Mouse (Mus musculus) embryonic facial prominence, embryonic 11.5 days (tissue): ENCODE results near the gene Rhoj. TPM values are rescaled to one million over a fixed set of nuclear protein-coding genes. Genes with fewer than 3 reads are reported as not detected.

ENCODE experiments used
- ATAC-seq: fragments of 200-750 bp; cut with Nextera tagmentation; replicated peaks from 2 replicates; pipeline ENCODE4 v1.8.0; 2017; ENCODE audit warnings: low read depth; ENCODE audit not compliant: insufficient number of reproducible peaks, low FRiP score, low TSS enrichment
- DNase-seq: peaks from one replicate; pipeline ENCODE4 v3.0.0-alpha.2; 2015; ENCODE audit warnings: low spot score
- H3K27ac ChIP-seq: fragments of 300-500 bp; sonication (generic); replicated peaks from 2 replicates; pipeline ENCODE4 v1.5.1; 2014; ENCODE audit warnings: mild to moderate bottlenecking, low read depth, low read length, control low read depth
- H3K27me3 ChIP-seq: fragments of 300-500 bp; sonication (generic); 2 replicates; pipeline ENCODE4 v1.6.1; 2014; ENCODE audit warnings: mild to moderate bottlenecking, low read length, moderate library complexity, mixed read lengths; ENCODE audit not compliant: control insufficient read depth, insufficient read depth
- H3K36me3 ChIP-seq: fragments of 300-500 bp; sonication (generic); replicated peaks from 2 replicates; pipeline ENCODE4 v1.6.1; 2014; ENCODE audit warnings: low read depth, mild to moderate bottlenecking, low read length, moderate library complexity, mixed read lengths; ENCODE audit not compliant: control insufficient read depth, insufficient read depth
- H3K4me1 ChIP-seq: fragments of 300-500 bp; sonication (generic); 2 replicates; pipeline ENCODE4 v1.6.1; 2014; ENCODE audit warnings: low read length, mixed read lengths; ENCODE audit not compliant: control insufficient read depth, insufficient read depth
- H3K4me2 ChIP-seq: fragments of 300-500 bp; sonication (generic); 2 replicates; pipeline ENCODE4 v1.6.1; 2014; ENCODE audit warnings: low read depth, mild to moderate bottlenecking, control low read depth, low read length, moderate library complexity
- H3K4me3 ChIP-seq: fragments of 300-500 bp; sonication (generic); 2 replicates; pipeline ENCODE4 v1.5.1; 2014; ENCODE audit warnings: low read depth, low read length, control low read depth
- H3K9ac ChIP-seq: fragments of 300-500 bp; sonication (generic); replicated peaks from 2 replicates; pipeline ENCODE4 v1.6.1; 2014; ENCODE audit warnings: mild to moderate bottlenecking, control low read depth, low read length
- H3K9me3 ChIP-seq: fragments of 300-500 bp; sonication (generic); replicated peaks from 2 replicates; pipeline ENCODE4 v1.6.1; 2016; ENCODE audit warnings: mild to moderate bottlenecking, low read length, inconsistent platforms, mixed read lengths; ENCODE audit not compliant: control insufficient read depth
- WGBS: fragments of 180-500 bp; shearing (Covaris S2); extraction: QIAGEN DNeasy Blood & Tissue Kit; methylation state at CpG from one replicate; pipeline ENCODE4 v1.1.7; 2014; 5-methylcytosine and 5-hydroxymethylcytosine counted together
- polyA plus RNA-seq: library from polyadenylated mRNA; unstranded; fragments of >200 nt; fragmentation: Nextera tagmentation; extraction: Ambion mirVana; gene quantifications from 2 replicates; pipeline ENCODE4 v1.2.1, GENCODE M21; 2014

The Rhoj gene
- polyA plus RNA-seq, 1 experiment from 2014 or later = 36.3 TPM

- Histone ChIP-seq H3K4me1 (no peaks in the 10 kb centered on the region), H3K9ac (no peak overlapping the region), H3K27ac (no peak overlapping the region), H3K4me2 (no peak overlapping the region), H3K9me3 (no peaks in the 10 kb centered on the region), H3K36me3 (no peaks in the 10 kb centered on the region), H3K4me3 (no peak overlapping the region), H3K27me3 (no peaks in the 10 kb centered on the region)
- whole genome bisulfite sequencing = 85% methylated on average over 5 of the region's 5 CpGs
- DNase-seq (no peak), ATAC-seq (no peak)
Measured at GRCm38 (mm10) chr12:75350750-75351149, 42.6 kb downstream of the Rhoj start.

DNA sequence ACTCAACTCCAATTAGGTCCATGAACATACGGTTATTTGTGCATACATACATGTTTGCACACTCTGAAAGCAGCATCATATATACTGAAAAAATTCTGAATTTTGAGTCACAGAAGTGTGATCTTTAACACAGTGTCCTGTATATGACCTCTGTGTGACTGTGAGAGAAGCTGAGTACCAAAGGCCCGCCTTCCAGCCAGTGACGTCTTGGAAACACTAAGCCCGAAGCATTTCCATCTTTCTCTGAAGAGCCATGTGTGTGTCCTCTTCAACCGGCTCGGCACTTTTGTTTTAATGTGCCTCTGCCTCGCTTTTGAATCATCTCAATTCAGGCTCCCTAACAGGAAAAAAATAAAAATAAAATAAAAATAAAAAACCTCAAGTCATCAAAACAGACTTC, 43.7 kb downstream of the Rhoj start:
- DNase-seq (no peak), ATAC-seq (no peak)
- Histone ChIP-seq H3K9ac (no peak overlapping the region), H3K27me3 (no peaks in the 10 kb centered on the region), H3K36me3 (no peaks in the 10 kb centered on the region), H3K4me3 (no peak overlapping the region), H3K4me2 (no peak overlapping the region), H3K4me1 (no peaks in the 10 kb centered on the region), H3K27ac (no peak overlapping the region), H3K9me3 (no peaks in the 10 kb centered on the region)
- WGBS = 74% methylated on average over 7 of the region's 7 CpGs

GRCm38 (mm10) chr12:75352410-75352809, 44.3 kb downstream of the Rhoj start:
- Histone ChIP-seq H3K36me3 (no peaks in the 10 kb centered on the region), H3K27me3 (no peaks in the 10 kb centered on the region), H3K9me3 (no peaks in the 10 kb centered on the region), H3K4me3 (no peak overlapping the region), H3K4me2 (no peak overlapping the region), H3K27ac (no peak overlapping the region), H3K4me1 (no peaks in the 10 kb centered on the region), H3K9ac (no peak overlapping the region)
- DNase-seq (no peak), ATAC-seq (no peak)
- 67% methylated on average over 6 of the region's 6 CpGs for WGBS

DNA sequence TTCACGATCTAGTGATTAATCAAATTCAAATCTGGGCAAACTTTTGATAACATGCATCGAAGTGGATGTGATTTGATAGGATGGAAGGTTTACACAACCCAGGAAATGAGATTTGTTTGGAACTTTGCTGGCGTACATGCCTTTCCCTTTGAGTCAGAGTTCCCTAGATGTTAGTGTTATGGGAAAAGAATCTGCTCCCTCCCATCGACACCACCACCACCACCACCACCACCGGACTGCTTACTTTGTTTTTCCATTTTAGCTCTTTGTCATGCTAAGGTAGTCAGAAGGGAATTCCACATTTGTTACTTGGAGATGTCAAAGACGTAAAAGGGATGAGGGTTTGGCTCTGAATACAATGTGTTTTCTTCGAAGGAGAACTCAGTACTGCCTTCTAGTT, 46.2 kb downstream of the Rhoj start:
- Histone ChIP-seq H3K9ac (no peak overlapping the region), H3K36me3 (no peaks in the 10 kb centered on the region), H3K9me3 (no peaks in the 10 kb centered on the region), H3K4me2 (no peak overlapping the region), H3K4me3 (no peak overlapping the region), H3K27ac (no peak overlapping the region), H3K4me1 (no peaks in the 10 kb centered on the region), H3K27me3 (no peaks in the 10 kb centered on the region)
- 85% methylated on average over 7 of the region's 7 CpGs for WGBS
- DNase-seq (no peak), ATAC-seq (no peak)

GRCm38 (mm10) chr12:75357781-75358180, 49.7 kb downstream of the Rhoj start:
- no peaks in the 10 kb centered on the region for H3K36me3 ChIP-seq
- no peak overlapping the region for H3K4me2 ChIP-seq
- ATAC-seq (no peak), DNase-seq (no peak)
- no peak overlapping the region for H3K9ac ChIP-seq
- no peak overlapping the region for H3K4me3 ChIP-seq
- H3K4me1 ChIP-seq = no peaks in the 10 kb centered on the region
- no peaks in the 10 kb centered on the region for H3K9me3 ChIP-seq
- H3K27me3 ChIP-seq = no peaks in the 10 kb centered on the region
- no peak overlapping the region for H3K27ac ChIP-seq
- WGBS = 85% methylated on average over 4 of the region's 4 CpGs

DNA sequence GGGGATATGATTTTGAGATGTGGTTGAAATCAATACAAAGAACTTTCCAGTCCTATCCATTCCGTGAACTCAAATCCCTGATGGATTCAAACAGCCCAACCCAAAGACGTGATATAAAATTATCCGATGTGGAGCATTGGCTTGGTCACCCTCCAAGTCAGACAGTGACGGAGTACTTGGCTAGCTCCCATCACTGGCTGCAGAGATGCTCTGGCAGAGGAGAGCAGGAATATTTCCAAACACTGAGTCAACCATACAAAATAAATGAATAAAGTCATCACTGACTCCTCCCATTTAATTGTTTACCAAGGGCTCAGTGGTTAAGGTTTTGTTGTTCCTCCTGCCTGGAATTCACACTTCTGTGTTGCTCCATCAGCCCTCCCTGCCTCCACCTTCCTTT, 50.6 kb downstream of the Rhoj start:
- no peak for ATAC-seq
- no peaks in the 10 kb centered on the region for H3K9me3 ChIP-seq
- H3K27ac ChIP-seq = no peak overlapping the region
- no peak overlapping the region for H3K4me2 ChIP-seq
- no peaks in the 10 kb centered on the region for H3K27me3 ChIP-seq
- 95% methylated on average over 4 of the region's 4 CpGs for WGBS
- no peak overlapping the region for H3K9ac ChIP-seq
- DNase-seq = no peak
- H3K4me1 ChIP-seq = no peaks in the 10 kb centered on the region
- H3K36me3 ChIP-seq = no peaks in the 10 kb centered on the region
- H3K4me3 ChIP-seq = no peak overlapping the region

- H3K9me3 ChIP-seq = no peaks in the 10 kb centered on the region
- H3K27ac ChIP-seq = no peak overlapping the region
- ATAC-seq = no peak
- no peaks in the 10 kb centered on the region for H3K27me3 ChIP-seq
- WGBS = 33% methylated on average over 2 of the region's 2 CpGs
- H3K4me2 ChIP-seq = no peak overlapping the region
- no peak for DNase-seq
- H3K4me1 ChIP-seq = no peaks in the 10 kb centered on the region
- H3K36me3 ChIP-seq = no peaks in the 10 kb centered on the region
- H3K4me3 ChIP-seq = no peak overlapping the region
- no peak overlapping the region for H3K9ac ChIP-seq
Measured at GRCm38 (mm10) chr12:75359500-75359899, 51.4 kb downstream of the Rhoj start.

DNA sequence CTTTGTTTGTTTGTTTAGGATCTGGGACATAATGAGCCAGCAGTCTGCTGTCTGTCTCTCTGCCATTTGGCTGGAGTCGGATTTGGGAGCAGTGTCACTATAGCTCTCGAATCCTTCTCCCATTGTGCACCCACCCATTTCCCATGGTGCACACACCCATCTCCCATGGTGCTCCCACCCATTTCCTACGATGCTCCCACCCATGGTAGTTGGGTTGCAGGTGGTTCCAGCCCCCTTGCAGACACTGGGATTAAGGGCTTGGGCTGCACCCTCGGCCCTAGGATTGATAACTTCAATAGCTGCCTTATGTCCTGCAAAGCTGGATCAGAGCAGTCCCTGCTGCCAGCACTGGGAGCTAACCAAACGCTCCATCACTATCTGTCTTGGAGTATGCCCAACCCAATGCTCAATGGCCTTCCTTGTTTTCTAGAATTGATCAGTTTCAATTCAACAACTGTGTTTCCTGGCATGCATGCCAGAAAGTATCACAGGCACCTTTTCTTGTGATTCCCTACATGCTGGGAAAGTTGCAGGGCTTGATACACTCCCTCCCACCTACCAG, 51.9 kb downstream of the Rhoj start:
- 62% methylated on average over 5 of the region's 5 CpGs for WGBS
- no peak for DNase-seq

More for the DNA sequence above, 51.9 kb downstream of the Rhoj start:
- Histone ChIP-seq H3K4me2 (no peak overlapping the region), H3K27me3 (no peaks in the 10 kb centered on the region), H3K36me3 (no peaks in the 10 kb centered on the region), H3K27ac (no peak overlapping the region), H3K9me3 (no peaks in the 10 kb centered on the region), H3K4me3 (no peak overlapping the region), H3K4me1 (no peaks in the 10 kb centered on the region), H3K9ac (no peak overlapping the region)
- ATAC-seq = no peak
